Mouse (Mus musculus) intestine, postnatal 0 days (tissue): ENCODE data around the gene Prkaa2. TPM values are rescaled to one million over a fixed set of nuclear protein-coding genes. Genes with fewer than 3 reads are reported as not detected.

Experiments used
- ATAC-seq: fragments of 200-750 bp; cut with Nextera tagmentation; 2 replicates; pipeline ENCODE4 v1.8.0; 2017; ENCODE audit warnings: mild to moderate bottlenecking, moderate TSS enrichment, moderate library complexity
- H3K27ac ChIP-seq: fragments of 300-500 bp; sonication (generic); 2 replicates; pipeline ENCODE4 v1.5.1; 2014; ENCODE audit warnings: mild to moderate bottlenecking, low read depth, low read length, moderate library complexity
- H3K27me3 ChIP-seq: fragments of 300-500 bp; sonication (generic); replicated peaks from 2 replicates; pipeline ENCODE4 v1.6.1; 2014; ENCODE audit warnings: low read length, mixed read lengths; ENCODE audit not compliant: control insufficient read depth, insufficient read depth
- H3K36me3 ChIP-seq: fragments of 300-500 bp; sonication (generic); 2 replicates; pipeline ENCODE4 v1.6.1; 2014; ENCODE audit warnings: mild to moderate bottlenecking, moderate library complexity; ENCODE audit not compliant: control insufficient read depth, insufficient read depth
- H3K4me1 ChIP-seq: fragments of 300-500 bp; sonication (generic); replicated peaks from 2 replicates; pipeline ENCODE4 v1.6.1; 2014; ENCODE audit warnings: antibody characterized with exemption, low read length, mixed read lengths; ENCODE audit not compliant: control insufficient read depth, insufficient read depth
- H3K4me2 ChIP-seq: fragments of 300-500 bp; sonication (generic); replicated peaks from 2 replicates; pipeline ENCODE4 v1.6.1; 2014; ENCODE audit warnings: low read depth, mild to moderate bottlenecking, moderate library complexity
- H3K4me3 ChIP-seq: fragments of 300-500 bp; sonication (generic); 2 replicates; pipeline ENCODE4 v1.5.1; 2014; ENCODE audit warnings: low read depth, low read length
- H3K9ac ChIP-seq: fragments of 300-500 bp; sonication (generic); 2 replicates; pipeline ENCODE4 v1.6.1; 2014; ENCODE audit warnings: mild to moderate bottlenecking, low read depth, low read length
- H3K9me3 ChIP-seq: fragments of 300-500 bp; sonication (generic); 2 replicates; pipeline ENCODE4 v1.6.1; 2016; ENCODE audit warnings: mixed run types; ENCODE audit not compliant: control insufficient read depth
- CTCF ChIP-seq: sonication (generic); IDR thresholded peaks from 2 replicates; pipeline ENCODE4 v1.5.1; 2016; ENCODE audit warnings: low read depth, mild to moderate bottlenecking, control low read depth, antibody characterized with exemption, moderate library complexity
- WGBS: fragments of 180-500 bp; shearing (Covaris S2); extraction: QIAGEN DNeasy Blood & Tissue Kit; methylation state at CpG from one replicate; pipeline ENCODE4 v1.1.7; 2014; 5-methylcytosine and 5-hydroxymethylcytosine counted together
- polyA plus RNA-seq: library from polyadenylated mRNA; unstranded; fragments of >200 nt; fragmentation: Nextera tagmentation; extraction: Ambion mirVana; gene quantifications from 2 replicates; pipeline ENCODE4 v1.2.1, GENCODE M21; 2015

Gene Prkaa2
- polyA plus RNA-seq, 1 experiment from 2014 or later: 10.2 TPM

DNA sequence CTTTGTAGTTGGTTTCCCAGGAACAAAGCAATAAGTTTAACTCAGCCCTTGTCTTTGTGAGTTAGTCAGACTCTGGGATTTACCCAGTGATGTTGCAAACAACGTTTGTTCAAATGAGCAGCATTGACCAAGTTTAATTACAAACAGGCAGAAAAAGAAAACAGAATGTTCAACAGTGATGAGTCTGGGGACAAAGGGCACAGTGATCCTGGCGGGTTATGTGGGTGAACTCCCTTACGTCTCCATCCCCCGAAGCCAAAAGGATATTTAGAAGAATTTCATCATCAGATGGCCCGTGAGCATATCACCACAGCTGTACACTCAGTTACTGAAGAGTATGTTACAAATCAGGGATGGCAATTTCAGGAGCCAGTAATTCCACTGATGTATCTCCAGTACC, 110.0 kb downstream of the Prkaa2 start:
- 68% methylated on average over 5 of the region's 5 CpGs for WGBS

GRCm38 (mm10) chr4:104993140-104993874, 116.4 kb downstream of the Prkaa2 start:
- H3K27me3 ChIP-seq: no peaks in the 10 kb centered on the region
- H3K4me2 ChIP-seq: no peak overlapping the region
- H3K9me3 ChIP-seq: no peaks in the 10 kb centered on the region
- no peak overlapping the region for H3K4me3 ChIP-seq
- H3K9ac ChIP-seq: no peak overlapping the region
- H3K27ac ChIP-seq: no peak overlapping the region
- H3K4me1 ChIP-seq: no peaks in the 10 kb centered on the region
- no peaks in the 10 kb centered on the region for H3K36me3 ChIP-seq
- ATAC-seq: no peak
- WGBS: 86% methylated on average over 10 of the region's 10 CpGs
- no peak for TF ChIP-seq CTCF

More for the DNA sequence above, 110.0 kb downstream of the Prkaa2 start:
- Histone ChIP-seq H3K27ac (no peak overlapping the region), H3K9ac (no peak overlapping the region), H3K27me3 (no peaks in the 10 kb centered on the region), H3K4me2 (no peak overlapping the region), H3K4me1 (no peaks in the 10 kb centered on the region), H3K36me3 (no peaks in the 10 kb centered on the region), H3K4me3 (no peak overlapping the region), H3K9me3 (no peaks in the 10 kb centered on the region)
- no peak for ATAC-seq
- no peak for TF ChIP-seq CTCF

GRCm38 (mm10) chr4:104992271-104992670, 117.4 kb downstream of the Prkaa2 start:
- Histone ChIP-seq H3K9me3 (no peaks in the 10 kb centered on the region), H3K9ac (no peak overlapping the region), H3K27ac (no peak overlapping the region), H3K4me1 (no peaks in the 10 kb centered on the region), H3K4me2 (no peak overlapping the region), H3K4me3 (no peak overlapping the region), H3K27me3 (no peaks in the 10 kb centered on the region), H3K36me3 (no peaks in the 10 kb centered on the region)
- no peak for ATAC-seq
- TF ChIP-seq CTCF: no peak
- WGBS: 88% methylated on average over 3 of the region's 3 CpGs

DNA sequence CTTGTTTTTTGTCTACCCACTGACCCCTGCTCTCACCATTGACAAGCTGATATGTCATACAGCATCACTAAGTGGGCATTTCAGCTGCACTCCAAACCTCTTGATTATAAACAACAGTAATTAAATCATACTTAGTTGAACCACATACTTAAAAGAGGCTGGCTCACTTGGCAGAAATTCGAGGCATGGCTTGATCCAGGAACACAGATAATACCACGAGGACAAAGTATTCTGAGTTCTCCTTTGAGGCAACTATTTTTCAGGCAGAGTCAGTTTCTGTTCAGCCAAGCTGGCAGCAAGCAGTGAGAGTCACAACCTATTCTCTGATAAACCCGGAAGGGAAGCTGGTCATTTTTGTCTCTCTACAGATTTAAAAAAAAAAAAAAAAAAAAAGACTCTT, 119.0 kb downstream of the Prkaa2 start:
- H3K4me2 ChIP-seq: no peak overlapping the region
- no peak for ATAC-seq
- 80% methylated on average over 3 of the region's 3 CpGs for WGBS
- H3K36me3 ChIP-seq: no peaks in the 10 kb centered on the region
- no peak overlapping the region for H3K27ac ChIP-seq
- H3K9ac ChIP-seq: no peak overlapping the region
- H3K9me3 ChIP-seq: no peaks in the 10 kb centered on the region
- no peaks in the 10 kb centered on the region for H3K4me1 ChIP-seq
- TF ChIP-seq CTCF: no peak
- H3K27me3 ChIP-seq: no peaks in the 10 kb centered on the region
- no peak overlapping the region for H3K4me3 ChIP-seq

DNA sequence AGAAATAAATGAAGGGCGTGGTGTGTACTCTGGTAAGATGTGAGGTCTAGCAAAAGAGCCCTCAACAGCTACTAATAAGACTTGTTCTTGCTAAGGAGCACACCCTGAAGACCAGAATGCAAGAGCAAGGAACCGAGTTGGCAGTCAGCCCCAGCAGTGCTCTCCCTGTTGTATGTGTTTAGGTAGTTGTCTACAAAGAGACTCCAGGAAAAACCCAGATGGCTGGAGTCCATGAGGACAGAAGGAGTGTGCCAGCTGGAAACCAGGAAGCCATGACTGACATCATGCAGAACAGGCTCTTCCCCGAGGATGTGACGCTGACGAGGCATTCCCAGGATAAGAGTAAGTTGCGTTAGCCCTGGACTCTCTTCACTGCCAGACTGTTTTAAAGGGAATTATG, 119.7 kb downstream of the Prkaa2 start:
- Histone ChIP-seq H3K9me3 (no peaks in the 10 kb centered on the region), H3K27me3 (no peaks in the 10 kb centered on the region), H3K27ac (no peak overlapping the region), H3K4me2 (no peak overlapping the region), H3K36me3 (no peaks in the 10 kb centered on the region), H3K4me3 (no peak overlapping the region), H3K4me1 (no peaks in the 10 kb centered on the region), H3K9ac (no peak overlapping the region)
- 82% methylated on average over 6 of the region's 6 CpGs for WGBS
- TF ChIP-seq CTCF: no peak
- ATAC-seq: no peak

DNA sequence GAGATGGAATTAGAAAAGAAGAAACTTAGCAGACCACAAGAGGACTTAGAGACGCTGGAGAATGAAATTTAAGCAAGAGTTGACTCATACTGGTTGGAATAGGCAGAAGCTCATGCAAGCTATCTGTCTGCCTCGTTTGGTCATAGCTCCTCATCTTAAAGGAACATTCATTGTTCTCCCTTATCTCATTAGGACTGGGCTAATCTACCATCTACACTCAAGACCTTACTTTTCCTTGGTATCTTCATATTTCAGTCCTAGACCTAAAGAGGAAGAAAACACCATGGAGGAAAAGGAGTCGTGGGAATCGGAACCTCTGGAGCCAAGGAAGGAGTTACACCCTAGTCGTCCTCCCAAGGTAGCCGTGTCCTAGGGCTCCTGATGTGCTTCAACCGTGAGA, 121.0 kb downstream of the Prkaa2 start:
- Histone ChIP-seq H3K9me3 (no peaks in the 10 kb centered on the region), H3K9ac (no peak overlapping the region), H3K27ac (no peak overlapping the region), H3K4me1 (no peaks in the 10 kb centered on the region), H3K36me3 (no peaks in the 10 kb centered on the region), H3K27me3 (no peaks in the 10 kb centered on the region), H3K4me2 (no peak overlapping the region), H3K4me3 (no peak overlapping the region)
- no peak for ATAC-seq
- TF ChIP-seq CTCF: no peak
- WGBS: 92% methylated on average over 7 of the region's 7 CpGs
